Mouse (Mus musculus): ENCODE measurements around the gene Veph1. TPM values are rescaled to one million over a fixed set of nuclear protein-coding genes. Genes with fewer than 3 reads are reported as not detected.
"Not testable (repeated sequence)": the region's sequence is repeated elsewhere in the genome, so short reads cannot be mapped to it uniquely, and the experiment has no call there.

The Veph1 gene
- polyA plus RNA-seq, 2 experiments = 0.85 to 2.3 TPM

DNA sequence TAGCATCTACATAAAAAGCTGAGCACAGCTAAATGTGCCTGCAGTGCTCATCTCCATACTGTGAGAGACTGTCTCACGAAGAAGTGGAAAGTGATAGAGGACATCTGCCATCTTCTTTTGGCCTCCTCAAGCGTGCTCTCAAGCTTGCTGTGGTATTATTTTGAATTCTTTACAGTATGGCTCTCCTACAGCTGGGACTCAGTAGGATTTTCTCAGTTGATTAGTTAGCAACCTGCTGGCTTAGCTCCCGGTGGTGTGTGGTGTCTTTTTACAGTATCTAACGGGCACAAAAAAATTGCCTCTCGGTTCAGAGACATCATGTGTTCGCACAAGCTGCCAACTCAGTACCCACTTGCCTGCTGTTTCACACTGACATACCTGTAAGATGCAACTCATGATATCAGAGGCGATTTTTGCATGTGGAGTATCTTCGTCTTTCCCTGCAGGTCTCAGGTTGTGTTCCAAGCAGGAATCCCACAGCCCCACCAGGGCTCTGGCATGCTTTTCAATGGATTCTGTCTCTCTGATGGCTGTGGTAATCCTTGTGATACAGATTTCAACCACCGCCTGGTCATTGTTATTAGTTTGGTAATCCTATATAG lies 42.0 kb downstream of the Veph1 start:
- Histone ChIP-seq H3K4me2 (replicated peaks; ENCODE audit: low read depth, low read length, severe bottlenecking) (no peak overlapping the region), H3K4me3 (replicated peaks; ENCODE audit: low read length) (no peak overlapping the region), H3K4me1 (ENCODE audit: control insufficient read depth, insufficient read depth, low read length) (no peaks in the 10 kb centered on the region), H3K9me3 (ENCODE audit: control insufficient read depth, low read length) (no peaks in the 10 kb centered on the region), H3K36me3 (ENCODE audit: control insufficient read depth, insufficient read depth, low read length) (no peaks in the 10 kb centered on the region), H3K27me3 (ENCODE audit: control insufficient read depth, insufficient read depth, low read length) (no peaks in the 10 kb centered on the region), H3K9ac (ENCODE audit: low read depth, low read length, severe bottlenecking) (no peak overlapping the region), H3K27ac (replicated peaks; ENCODE audit: low read depth, low read length) (no peak overlapping the region)
- 74% methylated on average over 9 of the region's 9 CpGs for WGBS
- ATAC-seq (ENCODE audit: low FRiP score, low read depth) (no peak), DNase-seq (ENCODE audit: low spot score) (no peak)
- TF ChIP-seq POLR2A (IDR thresholded peaks at IDR 0.05; ENCODE audit: borderline replicate concordance, extremely low read depth, insufficient read depth, insufficient read length) = no peak

DNA sequence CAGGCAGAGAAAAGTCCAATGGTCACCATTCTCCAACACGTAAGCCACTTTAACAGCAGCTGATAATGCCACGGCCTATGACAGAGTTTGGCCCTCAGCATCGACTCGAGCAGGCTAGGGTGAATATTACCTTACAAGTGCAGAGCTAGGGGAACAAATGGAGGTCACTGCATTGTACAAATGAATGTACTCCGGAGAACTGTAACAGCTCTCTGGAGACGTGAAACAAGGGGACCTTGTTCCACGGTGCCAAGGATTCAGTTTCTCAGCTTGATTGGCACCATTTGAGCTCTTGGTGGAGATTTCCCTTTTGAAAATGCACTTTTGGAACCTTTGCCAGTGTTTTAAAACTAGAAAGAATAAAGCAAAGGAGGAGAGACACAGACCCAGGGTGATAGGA lies 44.8 kb downstream of the Veph1 start:
- no peaks in the 10 kb centered on the region for H3K4me1 ChIP-seq (ENCODE audit: control insufficient read depth, insufficient read depth, low read length)
- no peak overlapping the region for H3K4me2 ChIP-seq (replicated peaks; ENCODE audit: low read depth, low read length, severe bottlenecking)
- H3K9ac ChIP-seq (ENCODE audit: low read depth, low read length, severe bottlenecking) = no peak overlapping the region
- H3K9me3 ChIP-seq (ENCODE audit: control insufficient read depth, low read length) = no peaks in the 10 kb centered on the region
- H3K4me3 ChIP-seq (replicated peaks; ENCODE audit: low read length) = no peak overlapping the region
- ATAC-seq (ENCODE audit: low FRiP score, low read depth) = no peak
- TF ChIP-seq POLR2A (IDR thresholded peaks at IDR 0.05; ENCODE audit: borderline replicate concordance, extremely low read depth, insufficient read depth, insufficient read length) = no peak
- no peak overlapping the region for H3K27ac ChIP-seq (replicated peaks; ENCODE audit: low read depth, low read length)
- no peaks in the 10 kb centered on the region for H3K36me3 ChIP-seq (ENCODE audit: control insufficient read depth, insufficient read depth, low read length)
- 76% methylated on average over 7 of the region's 7 CpGs for WGBS
- H3K27me3 ChIP-seq (ENCODE audit: control insufficient read depth, insufficient read depth, low read length) = no peaks in the 10 kb centered on the region
- no peak for DNase-seq (ENCODE audit: low spot score)

DNA sequence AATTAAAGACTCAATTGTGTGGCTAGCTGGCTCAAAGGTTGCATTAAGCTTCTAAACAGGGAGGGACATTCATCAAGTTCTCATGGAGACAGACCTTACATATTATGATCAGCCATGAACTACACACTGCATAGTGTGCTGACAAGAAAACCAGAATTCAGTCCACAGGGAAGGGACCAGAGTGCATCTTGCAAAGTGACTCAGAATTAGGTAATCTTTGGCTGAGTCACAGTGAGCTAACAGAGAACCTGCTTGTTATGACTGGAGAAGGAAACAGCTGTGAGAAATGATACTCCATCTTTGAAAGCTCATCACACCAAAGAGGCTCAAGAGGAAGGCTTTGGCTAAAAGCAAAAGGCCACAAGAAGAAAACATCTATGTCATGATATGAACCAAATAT lies 56.2 kb downstream of the Veph1 start:
- Histone ChIP-seq H3K4me1 (ENCODE audit: control insufficient read depth, insufficient read depth, low read length) (no peaks in the 10 kb centered on the region), H3K4me2 (replicated peaks; ENCODE audit: low read depth, low read length, severe bottlenecking) (no peak overlapping the region), H3K9ac (ENCODE audit: low read depth, low read length, severe bottlenecking) (no peak overlapping the region), H3K9me3 (ENCODE audit: control insufficient read depth, low read length) (no peaks in the 10 kb centered on the region), H3K27ac (replicated peaks; ENCODE audit: low read depth, low read length) (no peak overlapping the region), H3K36me3 (ENCODE audit: control insufficient read depth, insufficient read depth, low read length) (no peaks in the 10 kb centered on the region), H3K27me3 (ENCODE audit: control insufficient read depth, insufficient read depth, low read length) (no peaks in the 10 kb centered on the region), H3K4me3 (replicated peaks; ENCODE audit: low read length) (no peak overlapping the region)
- ATAC-seq (ENCODE audit: low FRiP score, low read depth) (no peak), DNase-seq (ENCODE audit: low spot score) (peak; percentile 37)
- no peak for TF ChIP-seq POLR2A (IDR thresholded peaks at IDR 0.05; ENCODE audit: borderline replicate concordance, extremely low read depth, insufficient read depth, insufficient read length)

DNA sequence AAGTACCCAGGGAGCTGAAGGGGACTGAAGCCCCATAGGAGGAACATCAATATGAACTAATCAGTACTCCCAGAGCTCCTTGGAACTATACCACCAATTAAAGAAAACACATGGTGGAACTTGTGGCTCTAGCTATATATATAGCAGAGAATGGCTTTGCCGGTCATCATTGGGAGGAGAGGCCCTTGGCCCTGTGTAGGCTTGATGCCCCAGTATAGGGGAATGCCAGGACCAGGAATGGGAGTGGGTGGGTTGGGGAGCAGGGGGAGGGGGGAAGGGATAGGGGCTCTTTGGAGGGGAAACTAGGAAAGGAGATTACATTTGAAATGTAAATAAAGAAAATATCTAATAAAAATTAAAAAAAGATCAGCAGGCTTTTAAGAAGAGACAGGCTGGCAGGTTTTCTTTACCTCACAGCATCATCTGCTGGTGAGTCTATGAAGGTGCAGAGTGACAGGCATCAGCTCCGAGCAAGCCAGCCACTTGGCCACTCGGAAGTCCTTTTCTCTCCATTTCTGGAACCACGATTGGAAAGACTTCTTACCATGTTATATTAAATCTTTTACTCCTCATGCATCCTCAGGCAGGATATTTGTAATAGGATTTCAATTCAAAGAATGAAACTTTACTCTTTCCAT lies 60.3 kb downstream of the Veph1 start:
- DNase-seq (ENCODE audit: low spot score) = peak; percentile 56
- 44% methylated on average over 4 of the region's 4 CpGs for WGBS
- H3K36me3 ChIP-seq (ENCODE audit: control insufficient read depth, insufficient read depth, low read length); H3K27ac ChIP-seq (replicated peaks; ENCODE audit: low read depth, low read length); H3K4me3 ChIP-seq (replicated peaks; ENCODE audit: low read length); ATAC-seq (ENCODE audit: low FRiP score, low read depth); H3K4me2 ChIP-seq (replicated peaks; ENCODE audit: low read depth, low read length, severe bottlenecking); H3K27me3 ChIP-seq (ENCODE audit: control insufficient read depth, insufficient read depth, low read length); H3K9ac ChIP-seq (ENCODE audit: low read depth, low read length, severe bottlenecking); H3K9me3 ChIP-seq (ENCODE audit: control insufficient read depth, low read length); H3K4me1 ChIP-seq (ENCODE audit: control insufficient read depth, insufficient read depth, low read length): not testable (repeated sequence)

DNA sequence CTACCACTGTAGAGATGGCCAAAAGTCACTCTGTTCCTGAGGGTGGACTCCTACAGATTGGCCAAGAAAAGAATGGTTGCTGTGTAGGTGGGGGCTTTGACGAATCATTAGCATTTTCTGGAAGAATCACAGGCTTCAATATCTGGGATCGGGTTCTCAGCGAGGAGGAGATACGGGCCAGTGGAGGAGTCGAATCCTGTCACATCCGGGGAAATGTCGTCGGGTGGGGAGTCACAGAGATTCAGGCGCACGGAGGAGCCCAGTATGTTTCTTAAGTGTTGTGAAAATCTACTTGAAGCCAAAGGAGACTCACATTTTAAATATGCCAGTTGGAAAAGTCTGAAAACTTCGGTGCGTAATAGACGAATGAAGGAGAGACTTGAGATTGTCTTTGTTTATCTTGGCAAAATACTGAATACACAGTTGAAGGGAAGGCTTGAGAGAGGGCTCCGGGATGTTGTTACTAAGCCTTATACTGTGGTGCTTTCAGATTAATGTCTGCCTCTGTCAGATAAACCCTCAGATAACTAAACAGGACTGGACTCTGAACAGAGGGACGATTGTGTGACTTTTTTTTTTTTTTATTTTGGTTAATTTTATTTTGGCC lies 71.6 kb downstream of the Veph1 start:
- Histone ChIP-seq H3K4me1 (ENCODE audit: control insufficient read depth, insufficient read depth, low read length) (peaks cover 11% of the 10 kb centered on the region; the same call in 1 of the 2 replicates), H3K9me3 (ENCODE audit: control insufficient read depth, low read length) (no peaks in the 10 kb centered on the region), H3K4me2 (replicated peaks; ENCODE audit: low read depth, low read length, severe bottlenecking) (no peak overlapping the region), H3K27me3 (ENCODE audit: control insufficient read depth, insufficient read depth, low read length) (no peaks in the 10 kb centered on the region), H3K4me3 (replicated peaks; ENCODE audit: low read length) (no peak overlapping the region), H3K27ac (replicated peaks; ENCODE audit: low read depth, low read length) (0 out of 2 replicates have a peak overlapping the region, but pooled peaks have one; percentile 20), H3K9ac (ENCODE audit: low read depth, low read length, severe bottlenecking) (no peak overlapping the region), H3K36me3 (ENCODE audit: control insufficient read depth, insufficient read depth, low read length) (peaks cover 9% of the 10 kb centered on the region)
- no peak for TF ChIP-seq POLR2A (IDR thresholded peaks at IDR 0.05; ENCODE audit: borderline replicate concordance, extremely low read depth, insufficient read depth, insufficient read length)
- DNase-seq (ENCODE audit: low spot score) (no peak), ATAC-seq (ENCODE audit: low FRiP score, low read depth) (no peak)
- 83% methylated on average over 15 of the region's 15 CpGs for WGBS

Measured in limb, embryonic 14.5 days (tissue).